ENCODE assay signal across 26 mouse cellular contexts in the genomic region with DNA sequence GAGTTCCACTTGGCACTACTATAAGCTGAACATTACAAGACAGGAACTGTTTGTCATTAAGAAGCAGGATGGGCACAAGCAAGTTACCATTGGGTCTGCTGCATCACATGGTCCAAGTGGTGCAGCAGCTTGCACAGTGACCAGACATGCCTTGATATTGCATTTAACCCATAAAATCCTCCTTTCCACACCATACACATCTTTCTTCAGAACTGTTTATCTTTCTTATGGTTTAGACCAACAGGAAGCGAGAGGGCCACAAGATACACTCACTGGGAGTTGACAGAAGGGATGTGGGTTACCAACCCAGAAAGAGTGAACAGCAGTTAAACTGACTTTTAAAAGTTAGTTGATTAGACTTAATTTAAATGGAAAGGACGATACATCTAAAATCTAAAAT.
DNase-seq lines count a peak whose midpoint lies in the region; ATAC-seq and TF ChIP-seq lines count a peak whose summit lies in the region.
"Had no signal": no experiment of that assay in that cellular context is flagged by ENCODE, and none has a peak within 500 bp of the region (broad histone marks: within the 10 kb centered on the region; RNA-seq: fewer than 3 reads in every experiment).

No protein-coding gene starts in this region.

- DNase-seq in thymus, adult 2 months, result peak; percentile 18
- DNase-seq in thymus, adult 18-20 months, result no peak
- peak; percentile 12 for DNase-seq in thymus, postnatal 4 days
- DNase-seq in urinary bladder, postnatal 36 days (ENCODE audit: low spot score in 2 of 2), result no peak
- DNase-seq: cerebellum, adult 11 months; cerebellum, postnatal 14 days; embryo, embryonic 11 days; heart, adult 11 months; heart, postnatal 10 days; kidney, adult 2 months; kidney, postnatal 10 days; lung, adult 18-20 months; lung, postnatal 10 days had no signal

- no peaks in the 10 kb centered on the region for H3K9me3 ChIP-seq in kidney, embryonic 16.5 days (ENCODE audit: low read length)
- no peaks in the 10 kb centered on the region for H3K9me3 ChIP-seq in forebrain, embryonic 15.5 days
- H3K9me3 ChIP-seq: embryonic facial prominence, embryonic 13.5 days; forebrain, embryonic 12.5 days; heart, embryonic 12.5 days; hindbrain, embryonic 12.5 days; limb, embryonic 12.5 days; midbrain, embryonic 15.5 days; neural tube, embryonic 13.5 days had no signal

- H3K27me3 ChIP-seq in thymus, adult 2 months (ENCODE audit: control insufficient read depth, insufficient read depth, low read length), result no peaks in the 10 kb centered on the region
- H3K27me3 ChIP-seq in kidney, embryonic 16.5 days (ENCODE audit: insufficient read depth, low read length), result no peaks in the 10 kb centered on the region
- no peaks in the 10 kb centered on the region for H3K27me3 ChIP-seq in forebrain, embryonic 15.5 days
- H3K27me3 ChIP-seq: embryonic facial prominence, embryonic 13.5 days; forebrain, embryonic 12.5 days; hindbrain, embryonic 12.5 days; limb, embryonic 12.5 days; midbrain, embryonic 15.5 days; neural tube, embryonic 13.5 days had no signal

- no peak for TF ChIP-seq POLR2A in thymus, adult 2 months (IDR thresholded peaks at IDR 0.05; ENCODE audit: control insufficient read depth, extremely low read depth, insufficient read depth, low read length, poor library complexity)

- H3K4me2 ChIP-seq in kidney, embryonic 16.5 days (replicated peaks; ENCODE audit: low read depth, low read length), result no peak overlapping the region
- no peak overlapping the region for H3K4me2 ChIP-seq in forebrain, embryonic 15.5 days (replicated peaks)
- H3K4me2 ChIP-seq: embryonic facial prominence, embryonic 13.5 days; forebrain, embryonic 12.5 days; heart, embryonic 12.5 days; hindbrain, embryonic 12.5 days; limb, embryonic 12.5 days; liver, embryonic 11.5 days; midbrain, embryonic 15.5 days; neural tube, embryonic 13.5 days had no signal

- no peak for TF ChIP-seq CTCF in thymus, adult 2 months (IDR thresholded peaks at IDR 0.05; ENCODE audit: borderline replicate concordance, control insufficient read depth, extremely low read depth, insufficient read depth, low read length, poor library complexity)

- peaks cover 6% of the 10 kb centered on the region for H3K4me1 ChIP-seq in thymus, adult 2 months (replicated peaks; ENCODE audit: control insufficient read depth, insufficient read depth, low read length)
- no peaks in the 10 kb centered on the region for H3K4me1 ChIP-seq in kidney, embryonic 16.5 days (ENCODE audit: insufficient read depth, low read length)
- no peaks in the 10 kb centered on the region for H3K4me1 ChIP-seq in forebrain, embryonic 15.5 days
- H3K4me1 ChIP-seq: embryonic facial prominence, embryonic 13.5 days; forebrain, embryonic 12.5 days; heart, embryonic 12.5 days; hindbrain, embryonic 12.5 days; limb, embryonic 12.5 days; midbrain, embryonic 15.5 days; neural tube, embryonic 13.5 days had no signal

- H3K4me3 ChIP-seq in thymus, adult 2 months (ENCODE audit: control insufficient read depth, insufficient read depth, low read length), result no peak overlapping the region
- H3K4me3 ChIP-seq in kidney, embryonic 16.5 days (ENCODE audit: low read length), result no peak overlapping the region
- H3K4me3 ChIP-seq in forebrain, embryonic 15.5 days, result no peak overlapping the region
- H3K4me3 ChIP-seq: embryonic facial prominence, embryonic 13.5 days; erythroblast, embryonic 14.5 days; forebrain, embryonic 12.5 days; heart, embryonic 12.5 days; hindbrain, embryonic 12.5 days; limb, embryonic 12.5 days; midbrain, embryonic 15.5 days; neural tube, embryonic 13.5 days had no signal

- peak overlapping the region; percentile 70 for H3K27ac ChIP-seq in thymus, adult 2 months (ENCODE audit: control insufficient read depth, insufficient read depth, low read length)
- no peak overlapping the region for H3K27ac ChIP-seq in kidney, embryonic 16.5 days (ENCODE audit: low read length)
- H3K27ac ChIP-seq in forebrain, embryonic 15.5 days (replicated peaks), result no peak overlapping the region
- H3K27ac ChIP-seq: embryonic facial prominence, embryonic 13.5 days; forebrain, embryonic 12.5 days; hindbrain, embryonic 12.5 days; limb, embryonic 12.5 days; midbrain, embryonic 15.5 days; neural tube, embryonic 13.5 days had no signal

- WGBS in thymus, adult 2 months, result 4% methylated on average over 2 of the region's 2 CpGs
- 82% methylated on average over 2 of the region's 2 CpGs for WGBS in kidney, embryonic 16.5 days
- WGBS in forebrain, embryonic 15.5 days, result 86% methylated on average over 2 of the region's 2 CpGs

- peak; percentile 59 to 81 for ATAC-seq in hematopoietic stem cell, adult 5-6 weeks (replicated peaks in 1 of 2; ENCODE audit: insufficient read depth in 1 of 2, low FRiP score in 2 of 2, low TSS enrichment in 1 of 2, low read depth in 1 of 2, poor library complexity in 2 of 2, severe bottlenecking in 2 of 2)
- ATAC-seq in megakaryocyte-erythroid progenitor cell, adult 5-6 weeks (replicated peaks; ENCODE audit: low FRiP score, low TSS enrichment, poor library complexity, severe bottlenecking), result peak; percentile 52
- no peak for ATAC-seq in kidney, embryonic 16.5 days (ENCODE audit: low FRiP score, low TSS enrichment)
- ATAC-seq in forebrain, embryonic 15.5 days (replicated peaks), result no peak
- ATAC-seq: midbrain, embryonic 15.5 days had no signal

- H3K9ac ChIP-seq in kidney, embryonic 16.5 days (replicated peaks; ENCODE audit: low read length), result no peak overlapping the region
- no peak overlapping the region for H3K9ac ChIP-seq in forebrain, embryonic 15.5 days (replicated peaks)
- H3K9ac ChIP-seq: embryonic facial prominence, embryonic 13.5 days; forebrain, embryonic 12.5 days; heart, embryonic 12.5 days; hindbrain, embryonic 12.5 days; limb, embryonic 12.5 days; midbrain, embryonic 15.5 days; neural tube, embryonic 13.5 days had no signal

- H3K36me3 ChIP-seq in thymus, adult 2 months (ENCODE audit: control insufficient read depth, insufficient read depth, low read length), result no peaks in the 10 kb centered on the region
- H3K36me3 ChIP-seq in kidney, embryonic 16.5 days (ENCODE audit: insufficient read depth, low read length), result no peaks in the 10 kb centered on the region
- no peaks in the 10 kb centered on the region for H3K36me3 ChIP-seq in forebrain, embryonic 15.5 days
- H3K36me3 ChIP-seq: embryonic facial prominence, embryonic 13.5 days; forebrain, embryonic 12.5 days; heart, embryonic 12.5 days; hindbrain, embryonic 12.5 days; limb, embryonic 12.5 days; midbrain, embryonic 15.5 days; neural tube, embryonic 13.5 days had no signal

Comparison
In these comparisons a context has a peak if more than half of its experiments do, and no peak if none do; other contexts are left out.
1. DNase-seq: peak in thymus, adult 2 months (single experiment) and thymus, postnatal 4 days (single experiment); none in thymus, adult 18-20 months (0 of 2) and urinary bladder, postnatal 36 days (0 of 2).
2. ATAC-seq: peak in hematopoietic stem cell, adult 5-6 weeks (2 of 2) and megakaryocyte-erythroid progenitor cell, adult 5-6 weeks (single experiment); none in kidney, embryonic 16.5 days (single experiment) and forebrain, embryonic 15.5 days (single experiment).